Mouse (Mus musculus) splenic B cell, adult 2 months (primary cell): ENCODE data around the gene Olfr235.
"Not testable (repeated sequence)": the region's sequence is repeated elsewhere in the genome, so short reads cannot be mapped to it uniquely, and the experiment has no call there.

Source experiments
- DNase-seq: peaks from one replicate; pipeline ENCODE4 v3.0.0-alpha.2; 2011; ENCODE audit warnings: low read depth, low spot score
- H3K27me3 ChIP-seq: 2 replicates; pipeline ENCODE4 v1.6.1; 2012; ENCODE audit warnings: mild to moderate bottlenecking, low read length, moderate library complexity, mixed read lengths; ENCODE audit not compliant: control insufficient read depth, poor library complexity, insufficient read depth, severe bottlenecking
- H3K36me3 ChIP-seq: 2 replicates; pipeline ENCODE4 v1.6.1; 2012; ENCODE audit warnings: mild to moderate bottlenecking, low read length, moderate library complexity, mixed read lengths; ENCODE audit not compliant: control insufficient read depth, poor library complexity, insufficient read depth, severe bottlenecking

The Olfr235 gene

GRCm38 (mm10) chr19:12260732-12261131 lies at the start of gene Olfr235:
Gene Olfr235, plus strand, starts transcription at chr19:12261032.
- no peaks in the 10 kb centered on the region for H3K27me3 ChIP-seq
- no peak for DNase-seq
- no peaks in the 10 kb centered on the region for H3K36me3 ChIP-seq

DNA sequence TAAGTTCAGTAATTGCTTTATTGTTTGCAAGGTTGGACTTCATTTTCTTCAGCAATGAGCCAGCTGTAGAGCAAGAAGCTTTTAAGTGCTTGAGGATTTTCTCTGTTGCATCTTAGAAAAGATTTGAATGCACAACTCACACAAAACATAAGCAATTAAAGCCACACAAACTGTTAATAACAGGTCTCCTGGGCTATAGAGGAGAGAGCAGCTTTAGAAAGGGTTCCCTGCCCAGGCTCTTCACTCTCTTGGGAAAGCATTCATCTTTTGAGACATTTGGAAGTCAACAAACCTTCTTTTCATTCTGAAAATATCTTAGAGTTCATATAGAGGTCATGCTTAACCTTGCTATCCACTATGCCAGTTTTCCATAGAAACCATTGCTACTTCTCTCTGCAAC lies 28.3 kb upstream of the Olfr235 start, which contains the start of gene Olfr1432:
Olfr1432 (minus strand) TSS at position 101 of the 400 bp plus-strand sequence.
- DNase-seq = not testable (repeated sequence)

DNA sequence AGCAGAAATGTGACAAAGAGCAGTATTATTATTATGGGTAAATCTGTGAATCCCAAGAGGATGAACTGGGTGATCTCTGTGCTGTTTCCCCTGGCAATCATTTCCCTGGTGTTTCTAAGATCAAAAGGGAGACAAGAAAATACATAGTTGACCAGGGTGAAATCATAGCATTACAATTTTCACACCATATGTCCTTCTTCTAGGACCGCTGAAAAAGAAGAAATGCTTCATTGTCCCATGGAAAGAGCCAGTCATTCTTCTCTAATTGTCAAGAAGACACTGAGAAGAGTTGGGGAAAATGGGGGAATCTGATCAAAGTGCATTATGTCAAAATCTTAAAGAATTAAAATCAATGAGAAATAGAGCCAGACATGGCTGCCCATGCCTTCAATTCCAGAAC lies 19.3 kb upstream of the Olfr235 start, which contains the start of gene Olfr262:
Olfr262 (minus strand) TSS at position 101 of the 400 bp plus-strand sequence.
- Histone ChIP-seq H3K27me3 (no peaks in the 10 kb centered on the region), H3K36me3 (no peaks in the 10 kb centered on the region)
- no peak for DNase-seq

More for the DNA sequence above, 28.3 kb upstream of the Olfr235 start, which contains the start of gene Olfr1432:
- not testable (repeated sequence) for H3K36me3 ChIP-seq, H3K27me3 ChIP-seq

GRCm38 (mm10) chr19:12279554-12279953 lies 18.7 kb downstream of the Olfr235 start, which contains the start of gene Olfr1434:
Gene Olfr1434, plus strand, starts transcription at chr19:12279854.
- no peak for DNase-seq
- Histone ChIP-seq H3K27me3 (no peaks in the 10 kb centered on the region), H3K36me3 (no peaks in the 10 kb centered on the region)

- DNase-seq = no peak
- Histone ChIP-seq H3K36me3 (no peaks in the 10 kb centered on the region), H3K27me3 (no peaks in the 10 kb centered on the region)
These were observed 32.1 kb downstream of the Olfr235 start for GRCm38 (mm10) chr19:12292979-12293378.

- H3K27me3 ChIP-seq, DNase-seq, H3K36me3 ChIP-seq: not testable (repeated sequence)
These were observed 38.2 kb downstream of the Olfr235 start, which contains the start of gene Olfr1436 for GRCm38 (mm10) chr19:12299030-12299429. Gene Olfr1436, minus strand, starts transcription at chr19:12299130.
